Mouse (Mus musculus) ES-E14 (cell line): ENCODE results near the gene Xirp1. TPM values are rescaled to one million over a fixed set of nuclear protein-coding genes. Genes with fewer than 3 reads are reported as not detected.

ENCODE experiments used
- DNase-seq: peaks from one replicate; pipeline ENCODE4 v3.0.0-alpha.2; 2013; ENCODE audit warnings: low read depth, low spot score
- H3K27ac ChIP-seq: 2 replicates; pipeline ENCODE4 v1.5.1; 2012; ENCODE audit warnings: low read depth, mild to moderate bottlenecking, low read length, moderate library complexity, mixed read lengths; ENCODE audit not compliant: poor library complexity, insufficient read depth, severe bottlenecking
- H3K36me3 ChIP-seq: 2 replicates; pipeline ENCODE4 v1.6.1; 2012; ENCODE audit warnings: mild to moderate bottlenecking, low read length, moderate library complexity, mixed read lengths; ENCODE audit not compliant: control insufficient read depth, poor library complexity, insufficient read depth, severe bottlenecking
- H3K4me1 ChIP-seq, 2 experiments: fragments of 150-350 bp in 1 of 2; sonication (generic) in 1 of 2; 2 replicates each; pipeline ENCODE4 v1.6.1; 2012; ENCODE audit warnings: low read length in 2 of 2, mild to moderate bottlenecking in 1 of 2, mixed read lengths in 1 of 2; ENCODE audit not compliant: control insufficient read depth in 2 of 2, insufficient read depth in 2 of 2, poor library complexity in 1 of 2
- H3K4me3 ChIP-seq, 2 experiments: fragments of 150-350 bp in 1 of 2; sonication (generic) in 1 of 2; 2 replicates each; pipeline ENCODE4 v1.5.1; 2012; ENCODE audit warnings: low read length in 2 of 2, low read depth in 1 of 2, mild to moderate bottlenecking in 1 of 2, mixed read lengths in 1 of 2; ENCODE audit not compliant: insufficient read depth in 1 of 2, poor library complexity in 1 of 2, severe bottlenecking in 1 of 2
- H3K9ac ChIP-seq: 2 replicates; pipeline ENCODE4 v1.6.1; 2012; ENCODE audit warnings: low read depth, mild to moderate bottlenecking, low read length, mixed read lengths; ENCODE audit not compliant: poor library complexity, insufficient read depth, severe bottlenecking
- H3K9me3 ChIP-seq: fragments of 150-350 bp; sonication (generic); 2 replicates; pipeline ENCODE4 v1.6.1; 2012; ENCODE audit warnings: low read depth, mild to moderate bottlenecking, low read length; ENCODE audit not compliant: control insufficient read depth, insufficient read depth
- CHD2 ChIP-seq: IDR thresholded peaks from 2 replicates; pipeline ENCODE4 v1.6.1; 2014; ENCODE audit warnings: mild to moderate bottlenecking, low read depth, low read length, inconsistent platforms
- HCFC1 ChIP-seq: IDR thresholded peaks from 2 replicates; pipeline ENCODE4 v1.6.1; 2012; ENCODE audit warnings: low read length, inconsistent platforms, borderline replicate concordance; ENCODE audit not compliant: insufficient read depth
- MAFK ChIP-seq: IDR thresholded peaks from 2 replicates; pipeline ENCODE4 v1.6.1; 2014; ENCODE audit warnings: mild to moderate bottlenecking, low read depth, low read length, inconsistent platforms; ENCODE audit not compliant: insufficient read depth
- ZC3H11A ChIP-seq: IDR thresholded peaks from 2 replicates; pipeline ENCODE4 v1.6.1; 2012; ENCODE audit warnings: low read depth, mild to moderate bottlenecking, inconsistent platforms, low read length, borderline replicate concordance
- ZNF384 ChIP-seq: IDR thresholded peaks from 2 replicates; pipeline ENCODE4 v1.6.1; 2012; ENCODE audit warnings: low read depth, low read length, inconsistent platforms
- in situ Hi-C, 2 experiments: fragments of 600-800 bp; cut with MboI; formaldehyde crosslinking; loops; one replicate each; pipeline ENCODE4 v1.15.1; 2025; ENCODE audit warnings: low sequenced_read_pairs in 2 of 2, inconsistent platforms in 1 of 2; ENCODE audit not compliant: unreplicated experiment in 2 of 2
- total RNA-seq: library from RNA; depleted of rRNA; stranded (reverse); fragments of 300-350 nt; gene quantifications from 2 replicates; pipeline ENCODE4 v1.2.3, GENCODE M21; 2012; rRNA removed

The Xirp1 gene
- total RNA-seq: 0.05 and 0.13 TPM in 2 replicates

GRCm38 (mm10) chr9:120023086-120023811 is at the start of gene Xirp1:
Gene Xirp1 (minus strand): TSS chr9:120023598.
- H3K27ac ChIP-seq: no peak within 1 kb of the TSS
- no peak for DNase-seq
- H3K9me3 ChIP-seq: no peaks in the 10 kb centered on the region
- no peak for TF ChIP-seq HCFC1
- TF ChIP-seq ZNF384: no peak
- TF ChIP-seq ZC3H11A: no peak
- TF ChIP-seq MAFK: no peak
- TF ChIP-seq CHD2: no peak
- in situ Hi-C loops: no loop called here
- H3K36me3 ChIP-seq: no peaks in the 10 kb centered on the region
- no peak within 1 kb of the TSS for H3K4me3 ChIP-seq
- H3K9ac ChIP-seq: no peak within 1 kb of the TSS
- peaks cover 0 to 3% of the 10 kb centered on the region in 2 experiments; a peak in 2 of 4 replicates for H3K4me1 ChIP-seq

DNA sequence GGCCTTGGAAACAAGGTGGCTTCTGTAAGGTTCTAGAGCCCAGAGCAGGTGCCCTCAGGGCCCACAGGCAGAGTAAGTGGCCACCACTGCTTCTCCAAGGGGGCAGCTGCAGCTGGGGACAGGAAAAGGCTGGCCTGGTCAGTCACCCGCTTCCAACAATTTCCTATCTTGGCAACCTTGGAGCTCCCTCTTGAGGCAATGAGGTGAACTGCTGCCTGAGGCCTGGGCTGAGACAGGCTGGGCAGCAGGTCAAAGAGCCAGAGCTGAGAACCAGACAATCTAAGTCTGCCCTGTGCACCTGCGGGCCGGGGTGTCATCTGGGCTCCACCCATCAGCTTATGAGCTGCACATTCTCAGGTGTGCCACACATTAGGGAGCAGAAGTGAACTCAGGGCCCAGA is 49.8 kb upstream of the Xirp1 start:
- H3K9me3 ChIP-seq: no peaks in the 10 kb centered on the region
- H3K36me3 ChIP-seq: no peaks in the 10 kb centered on the region
- in situ Hi-C loops: no loop called here
- no peak overlapping the region for H3K4me3 ChIP-seq
- TF ChIP-seq ZC3H11A (no peak), ZNF384 (no peak), CHD2 (no peak), MAFK (no peak)
- 0 out of 4 replicates have a peak, but pooled peaks cover 0 to 2% of the 10 kb centered on the region in 2 experiments for H3K4me1 ChIP-seq
- no peak overlapping the region for H3K9ac ChIP-seq
- no peak overlapping the region for H3K27ac ChIP-seq
- peak; percentile 46 for DNase-seq

- in situ Hi-C loops: no loop called here
- no peak overlapping the region for H3K4me3 ChIP-seq
- H3K9ac ChIP-seq: no peak overlapping the region
- no peaks in the 10 kb centered on the region for H3K36me3 ChIP-seq
- TF ChIP-seq HCFC1: no peak
- no peak for TF ChIP-seq ZNF384
- no peak for TF ChIP-seq ZC3H11A
- TF ChIP-seq MAFK: no peak
- TF ChIP-seq CHD2: no peak
- no peaks in the 10 kb centered on the region for H3K9me3 ChIP-seq
- DNase-seq: no peak
- 0 out of 4 replicates have a peak, but pooled peaks cover 0 to 2% of the 10 kb centered on the region in 2 experiments for H3K4me1 ChIP-seq
- H3K27ac ChIP-seq: no peak overlapping the region
Observed at GRCm38 (mm10) chr9:120071251-120071650, 47.9 kb upstream of the Xirp1 start.

DNA sequence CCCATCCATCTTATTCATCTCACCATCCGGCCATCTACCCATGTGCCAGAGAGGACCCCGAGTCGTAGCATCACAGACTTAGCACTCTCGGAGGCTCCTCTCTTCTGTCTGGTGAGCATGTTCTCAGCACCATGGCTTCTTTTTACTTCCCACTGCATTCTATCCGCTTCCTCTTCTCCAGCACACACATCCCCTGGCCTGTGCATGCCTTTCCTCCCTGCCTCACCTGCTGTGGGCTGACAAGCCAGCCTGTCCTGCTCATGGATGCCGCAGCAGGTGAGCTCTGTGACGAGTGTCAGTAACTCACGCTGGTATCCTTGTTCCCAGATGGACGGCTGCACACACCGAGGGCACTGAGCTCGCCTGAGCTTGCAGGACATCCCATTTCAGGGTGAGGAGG is 46.4 kb upstream of the Xirp1 start, which contains the start of gene Cx3cr1:
Gene Cx3cr1 (minus strand): TSS at position 101 of the 400 bp plus-strand sequence.
- Histone ChIP-seq H3K36me3 (no peaks in the 10 kb centered on the region), H3K9ac (no peak within 1 kb of the TSS), H3K4me3 (no peak within 1 kb of the TSS), H3K9me3 (no peaks in the 10 kb centered on the region), H3K27ac (no peak within 1 kb of the TSS), H3K4me1 (0 out of 4 replicates have a peak, but pooled peaks cover 0 to 3% of the 10 kb centered on the region in 2 experiments)
- TF ChIP-seq ZNF384 (no peak), HCFC1 (no peak), ZC3H11A (no peak), CHD2 (no peak)
- DNase-seq: no peak
- in situ Hi-C loops: no loop called here
